Mouse (Mus musculus): ENCODE measurements around the gene St3gal6. TPM values are rescaled to one million over a fixed set of nuclear protein-coding genes. Genes with fewer than 3 reads are reported as not detected.
"Not testable (repeated sequence)": the region's sequence is repeated elsewhere in the genome, so short reads cannot be mapped to it uniquely, and the experiment has no call there.

St3gal6 gene
- polyA plus RNA-seq, 1 experiment from 2014 or later, result 14.7 TPM

GRCm38 (mm10) chr16:58470841-58471240, 53.2 kb downstream of the St3gal6 start:
- no peak overlapping the region for H3K4me2 ChIP-seq (ENCODE audit: low read depth, low read length)
- WGBS, result 73% methylated on average over 4 of the region's 4 CpGs
- no peaks in the 10 kb centered on the region for H3K9me3 ChIP-seq (replicated peaks; ENCODE audit: control insufficient read depth, low read length)
- H3K9ac ChIP-seq (ENCODE audit: low read length), result no peak overlapping the region
- H3K27me3 ChIP-seq (ENCODE audit: control insufficient read depth, insufficient read depth, low read length), result no peaks in the 10 kb centered on the region
- H3K4me3 ChIP-seq (replicated peaks; ENCODE audit: low read length), result no peak overlapping the region
- no peaks in the 10 kb centered on the region for H3K36me3 ChIP-seq (ENCODE audit: control insufficient read depth, insufficient read depth, low read length)
- no peak overlapping the region for H3K27ac ChIP-seq (ENCODE audit: low read length)
- no peaks in the 10 kb centered on the region for H3K4me1 ChIP-seq (ENCODE audit: control insufficient read depth, insufficient read depth, low read length)
- no peak for ATAC-seq (ENCODE audit: insufficient read depth, low FRiP score)

- Histone ChIP-seq H3K9ac (ENCODE audit: low read length) (no peak overlapping the region), H3K27me3 (ENCODE audit: control insufficient read depth, insufficient read depth, low read length) (no peaks in the 10 kb centered on the region), H3K4me3 (replicated peaks; ENCODE audit: low read length) (no peak overlapping the region), H3K27ac (ENCODE audit: low read length) (no peak overlapping the region), H3K36me3 (ENCODE audit: control insufficient read depth, insufficient read depth, low read length) (no peaks in the 10 kb centered on the region; the same call in 1 of the 2 replicates), H3K4me1 (ENCODE audit: control insufficient read depth, insufficient read depth, low read length) (no peaks in the 10 kb centered on the region), H3K9me3 (replicated peaks; ENCODE audit: control insufficient read depth, low read length) (no peaks in the 10 kb centered on the region), H3K4me2 (ENCODE audit: low read depth, low read length) (no peak overlapping the region)
- no peak for ATAC-seq (ENCODE audit: insufficient read depth, low FRiP score)
- WGBS, result 85% methylated on average over 8 of the region's 8 CpGs
These were observed 54.0 kb downstream of the St3gal6 start for GRCm38 (mm10) chr16:58470061-58470460.

- no peaks in the 10 kb centered on the region for H3K27me3 ChIP-seq (ENCODE audit: control insufficient read depth, insufficient read depth, low read length)
- no peaks in the 10 kb centered on the region for H3K9me3 ChIP-seq (replicated peaks; ENCODE audit: control insufficient read depth, low read length)
- H3K27ac ChIP-seq (ENCODE audit: low read length), result no peak overlapping the region
- ATAC-seq (ENCODE audit: insufficient read depth, low FRiP score), result no peak
- no peaks in the 10 kb centered on the region for H3K4me1 ChIP-seq (ENCODE audit: control insufficient read depth, insufficient read depth, low read length)
- H3K4me2 ChIP-seq (ENCODE audit: low read depth, low read length), result no peak overlapping the region
- H3K36me3 ChIP-seq (ENCODE audit: control insufficient read depth, insufficient read depth, low read length), result no peaks in the 10 kb centered on the region; the same call in 1 of the 2 replicates
- no peak overlapping the region for H3K4me3 ChIP-seq (replicated peaks; ENCODE audit: low read length)
- 82% methylated on average over 9 of the region's 9 CpGs for WGBS
- no peak overlapping the region for H3K9ac ChIP-seq (ENCODE audit: low read length)
These were observed 58.6 kb downstream of the St3gal6 start for GRCm38 (mm10) chr16:58465412-58465811.

- no peaks in the 10 kb centered on the region for H3K9me3 ChIP-seq (replicated peaks; ENCODE audit: control insufficient read depth, low read length)
- H3K27ac ChIP-seq (ENCODE audit: low read length), result no peak overlapping the region
- ATAC-seq (ENCODE audit: insufficient read depth, low FRiP score), result no peak
- H3K27me3 ChIP-seq (ENCODE audit: control insufficient read depth, insufficient read depth, low read length), result no peaks in the 10 kb centered on the region
- H3K36me3 ChIP-seq (ENCODE audit: control insufficient read depth, insufficient read depth, low read length), result no peaks in the 10 kb centered on the region; the same call in 1 of the 2 replicates
- H3K9ac ChIP-seq (ENCODE audit: low read length), result no peak overlapping the region
- H3K4me2 ChIP-seq (ENCODE audit: low read depth, low read length), result no peak overlapping the region
- no peak overlapping the region for H3K4me3 ChIP-seq (replicated peaks; ENCODE audit: low read length)
- 93% methylated on average over 14 of the region's 14 CpGs for WGBS
- H3K4me1 ChIP-seq (ENCODE audit: control insufficient read depth, insufficient read depth, low read length), result no peaks in the 10 kb centered on the region
These were observed 60.0 kb downstream of the St3gal6 start for GRCm38 (mm10) chr16:58464051-58464450.

DNA sequence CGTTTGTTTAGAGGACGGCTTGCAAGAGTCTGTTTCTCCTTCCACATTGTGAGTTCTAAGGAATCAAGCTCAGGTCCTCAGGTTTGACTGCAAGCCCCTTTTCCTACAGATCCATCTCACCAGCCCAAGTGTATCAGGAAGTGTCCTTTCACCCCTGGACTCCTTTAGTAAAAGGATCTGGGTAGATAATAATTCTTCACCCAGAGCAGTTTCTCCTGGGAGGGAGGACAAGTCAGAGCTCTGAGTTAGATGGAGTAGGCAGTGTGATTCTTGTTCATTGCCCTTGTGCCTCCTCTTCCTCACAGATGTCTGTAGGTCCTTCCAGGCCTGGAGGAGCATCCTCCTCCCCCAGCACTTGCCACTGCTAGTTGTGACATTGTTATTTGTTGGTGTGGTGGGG, 61.5 kb downstream of the St3gal6 start:
- no peaks in the 10 kb centered on the region for H3K27me3 ChIP-seq (ENCODE audit: control insufficient read depth, insufficient read depth, low read length)
- H3K9me3 ChIP-seq (replicated peaks; ENCODE audit: control insufficient read depth, low read length), result no peaks in the 10 kb centered on the region
- H3K4me1 ChIP-seq (ENCODE audit: control insufficient read depth, insufficient read depth, low read length), result no peaks in the 10 kb centered on the region
- H3K9ac ChIP-seq (ENCODE audit: low read length), result no peak overlapping the region
- no peak overlapping the region for H3K27ac ChIP-seq (ENCODE audit: low read length)
- 84% methylated on average over 2 of the region's 2 CpGs for WGBS
- no peak overlapping the region for H3K4me3 ChIP-seq (replicated peaks; ENCODE audit: low read length)
- H3K36me3 ChIP-seq (ENCODE audit: control insufficient read depth, insufficient read depth, low read length), result no peaks in the 10 kb centered on the region; the same call in 1 of the 2 replicates
- ATAC-seq (ENCODE audit: insufficient read depth, low FRiP score), result no peak
- H3K4me2 ChIP-seq (ENCODE audit: low read depth, low read length), result no peak overlapping the region

DNA sequence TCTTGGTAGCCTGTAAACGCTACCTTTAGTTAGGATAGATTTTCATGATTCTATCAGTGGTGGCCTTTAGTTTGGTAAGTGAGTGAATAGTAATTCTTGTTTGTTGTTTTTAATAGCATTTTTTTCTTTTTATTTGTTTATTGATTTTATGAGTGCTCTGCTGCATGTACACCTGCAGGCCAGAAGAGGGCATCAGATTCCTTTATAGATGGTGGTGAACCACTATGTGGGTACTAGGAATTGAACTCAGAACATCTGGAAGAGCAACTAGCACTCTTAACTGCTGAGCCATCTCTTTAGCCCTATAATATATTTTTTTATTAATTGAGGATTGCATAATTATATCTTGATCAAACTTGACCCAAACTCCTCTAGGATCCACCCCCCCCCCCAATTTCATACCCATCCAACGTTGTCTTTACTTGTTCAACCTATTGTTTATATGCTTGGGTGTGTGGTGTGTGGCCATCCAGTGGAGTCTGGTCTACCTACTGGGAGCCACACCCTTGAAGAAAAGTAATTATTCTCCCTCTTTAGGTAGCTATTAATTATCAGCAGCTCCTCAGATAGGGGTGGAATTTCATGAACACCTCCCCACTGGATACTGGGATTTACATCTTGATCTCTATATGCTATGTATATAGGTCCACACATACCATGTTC, 62.1 kb downstream of the St3gal6 start:
- no peaks in the 10 kb centered on the region; the same call in 1 of the 2 replicates for H3K36me3 ChIP-seq (ENCODE audit: control insufficient read depth, insufficient read depth, low read length)
- H3K4me3 ChIP-seq (replicated peaks; ENCODE audit: low read length), result no peak overlapping the region
- WGBS, result 82% methylated on average over 2 of the region's 2 CpGs
- H3K4me2 ChIP-seq (ENCODE audit: low read depth, low read length), result no peak overlapping the region
- ATAC-seq (ENCODE audit: insufficient read depth, low FRiP score), result no peak
- H3K9me3 ChIP-seq (replicated peaks; ENCODE audit: control insufficient read depth, low read length), result no peaks in the 10 kb centered on the region
- no peaks in the 10 kb centered on the region for H3K4me1 ChIP-seq (ENCODE audit: control insufficient read depth, insufficient read depth, low read length)
- H3K27ac ChIP-seq (ENCODE audit: low read length), result no peak overlapping the region
- no peaks in the 10 kb centered on the region for H3K27me3 ChIP-seq (ENCODE audit: control insufficient read depth, insufficient read depth, low read length)
- H3K9ac ChIP-seq (ENCODE audit: low read length), result no peak overlapping the region

GRCm38 (mm10) chr16:58460386-58460785, 63.7 kb downstream of the St3gal6 start:
- Histone ChIP-seq H3K9me3 (replicated peaks; ENCODE audit: control insufficient read depth, low read length) (no peaks in the 10 kb centered on the region), H3K36me3 (ENCODE audit: control insufficient read depth, insufficient read depth, low read length) (no peaks in the 10 kb centered on the region; the same call in 1 of the 2 replicates), H3K27me3 (ENCODE audit: control insufficient read depth, insufficient read depth, low read length) (no peaks in the 10 kb centered on the region), H3K9ac (ENCODE audit: low read length) (no peak overlapping the region), H3K27ac (ENCODE audit: low read length) (no peak overlapping the region), H3K4me3 (replicated peaks; ENCODE audit: low read length) (no peak overlapping the region), H3K4me2 (ENCODE audit: low read depth, low read length) (no peak overlapping the region), H3K4me1 (ENCODE audit: control insufficient read depth, insufficient read depth, low read length) (no peaks in the 10 kb centered on the region)
- 75% methylated on average over 10 of the region's 10 CpGs for WGBS
- ATAC-seq (ENCODE audit: insufficient read depth, low FRiP score), result no peak

GRCm38 (mm10) chr16:58459966-58460365, 64.1 kb downstream of the St3gal6 start:
- WGBS, result 19% methylated on average over 3 of the region's 3 CpGs
- not testable (repeated sequence) for H3K9ac ChIP-seq (ENCODE audit: low read length); H3K27ac ChIP-seq (ENCODE audit: low read length); ATAC-seq (ENCODE audit: insufficient read depth, low FRiP score); H3K4me3 ChIP-seq (replicated peaks; ENCODE audit: low read length); H3K9me3 ChIP-seq (replicated peaks; ENCODE audit: control insufficient read depth, low read length); H3K4me1 ChIP-seq (ENCODE audit: control insufficient read depth, insufficient read depth, low read length); H3K27me3 ChIP-seq (ENCODE audit: control insufficient read depth, insufficient read depth, low read length); H3K4me2 ChIP-seq (ENCODE audit: low read depth, low read length); H3K36me3 ChIP-seq (ENCODE audit: control insufficient read depth, insufficient read depth, low read length)

GRCm38 (mm10) chr16:58456991-58457390, 67.1 kb downstream of the St3gal6 start:
- ATAC-seq (ENCODE audit: insufficient read depth, low FRiP score), result no peak
- H3K4me1 ChIP-seq (ENCODE audit: control insufficient read depth, insufficient read depth, low read length), result no peaks in the 10 kb centered on the region
- no peak overlapping the region for H3K4me3 ChIP-seq (replicated peaks; ENCODE audit: low read length)
- no peak overlapping the region for H3K27ac ChIP-seq (ENCODE audit: low read length)
- no peak overlapping the region for H3K4me2 ChIP-seq (ENCODE audit: low read depth, low read length)
- WGBS, result 76% methylated on average over 6 of the region's 6 CpGs
- H3K9me3 ChIP-seq (replicated peaks; ENCODE audit: control insufficient read depth, low read length), result no peaks in the 10 kb centered on the region
- no peaks in the 10 kb centered on the region for H3K27me3 ChIP-seq (ENCODE audit: control insufficient read depth, insufficient read depth, low read length)
- H3K36me3 ChIP-seq (ENCODE audit: control insufficient read depth, insufficient read depth, low read length), result no peaks in the 10 kb centered on the region
- no peak overlapping the region for H3K9ac ChIP-seq (ENCODE audit: low read length)
